Comparison of ENCODE assay signal across 20 mouse cellular contexts in genomic region chr11:64210916-64211315, GRCm38 (mm10).
DNase-seq lines count a peak whose midpoint lies in the region; ATAC-seq and TF ChIP-seq lines count a peak whose summit lies in the region.
"Had no signal": no experiment of that assay in that cellular context is flagged by ENCODE, and none has a peak within 500 bp of the region (broad histone marks: within the 10 kb centered on the region; RNA-seq: fewer than 3 reads in every experiment).

No protein-coding gene starts in this region.

- no peaks in the 10 kb centered on the region for H3K9me3 ChIP-seq in heart, embryonic 10.5 days
- H3K9me3 ChIP-seq in liver, postnatal 0 days (ENCODE audit: low read length) = no peaks in the 10 kb centered on the region
- H3K9me3 ChIP-seq in liver, embryonic 12.5 days (replicated peaks) = no peaks in the 10 kb centered on the region
- H3K9me3 ChIP-seq in limb, embryonic 15.5 days = no peaks in the 10 kb centered on the region
- H3K9me3 ChIP-seq: embryonic facial prominence, embryonic 13.5 days; forebrain, embryonic 10.5 days; heart, embryonic 13.5 days; hindbrain, embryonic 15.5 days had no signal

- peak; percentile 62 for DNase-seq in heart, embryonic 10.5 days (ENCODE audit: low spot score)
- no peak for DNase-seq in heart, adult 2 months
- peak; percentile 5 for DNase-seq in liver, postnatal 0 days
- peak; percentile 72 for DNase-seq in fat pad, adult 2 months (ENCODE audit: extremely low read depth, low read depth, low spot score)
- no peak for DNase-seq in embryo, embryonic 10.5 days (ENCODE audit: low spot score)
- no peak for DNase-seq in thymus, postnatal 25 days
- DNase-seq: adrenal gland, postnatal 10 days; B cell, adult 2 months; cerebellum, adult 11 months; cerebellum, adult 8-10 months; cerebellum, postnatal 14 days; gastrocnemius, postnatal 36 days; heart, postnatal 36 days had no signal

- H3K27me3 ChIP-seq in heart, embryonic 10.5 days (ENCODE audit: insufficient read depth, poor library complexity, severe bottlenecking) = peaks cover 11% of the 10 kb centered on the region; the same call in 1 of the 2 replicates
- H3K27me3 ChIP-seq in heart, adult 2 months (ENCODE audit: control insufficient read depth, insufficient read depth, low read length) = no peaks in the 10 kb centered on the region
- no peaks in the 10 kb centered on the region for H3K27me3 ChIP-seq in liver, postnatal 0 days (ENCODE audit: insufficient read depth, low read length)
- H3K27me3 ChIP-seq in liver, embryonic 12.5 days (replicated peaks) = no peaks in the 10 kb centered on the region
- H3K27me3 ChIP-seq in limb, embryonic 15.5 days = no peaks in the 10 kb centered on the region
- H3K27me3 ChIP-seq: embryonic facial prominence, embryonic 13.5 days; hindbrain, embryonic 15.5 days had no signal

- TF ChIP-seq EP300 in heart, adult 2 months (IDR thresholded peaks at IDR 0.05; ENCODE audit: insufficient read depth, low read depth, low read length) = no peak
- TF ChIP-seq EP300 in liver, postnatal 0 days (IDR thresholded peaks at IDR 0.05; ENCODE audit: low read depth) = no peak

- H3K4me3 ChIP-seq in heart, embryonic 10.5 days = no peak overlapping the region
- no peak overlapping the region for H3K4me3 ChIP-seq in heart, adult 2 months
- H3K4me3 ChIP-seq in liver, postnatal 0 days (ENCODE audit: low read depth, low read length) = no peak overlapping the region
- no peak overlapping the region for H3K4me3 ChIP-seq in liver, embryonic 12.5 days
- no peak overlapping the region for H3K4me3 ChIP-seq in limb, embryonic 15.5 days
- H3K4me3 ChIP-seq: embryonic facial prominence, embryonic 13.5 days; forebrain, embryonic 10.5 days; heart, embryonic 13.5 days; hindbrain, embryonic 15.5 days had no signal

- H3K9ac ChIP-seq in heart, adult 2 months (ENCODE audit: low read depth, low read length) = no peak overlapping the region
- H3K9ac ChIP-seq in liver, postnatal 0 days (replicated peaks) = no peak overlapping the region
- no peak overlapping the region for H3K9ac ChIP-seq in liver, embryonic 12.5 days
- no peak overlapping the region for H3K9ac ChIP-seq in limb, embryonic 15.5 days
- H3K9ac ChIP-seq: embryonic facial prominence, embryonic 13.5 days; heart, embryonic 13.5 days; hindbrain, embryonic 15.5 days had no signal

- no peaks in the 10 kb centered on the region for H3K79me2 ChIP-seq in heart, adult 2 months (replicated peaks; ENCODE audit: control insufficient read depth, insufficient read depth, low read length)

- no peak for ATAC-seq in liver, postnatal 0 days
- no peak for ATAC-seq in liver, embryonic 12.5 days
- 0 out of 2 replicates have a peak, but pooled peaks have one; percentile 40 for ATAC-seq in limb, embryonic 15.5 days (ENCODE audit: insufficient number of reproducible peaks, low FRiP score, low TSS enrichment, low read depth)
- ATAC-seq: forebrain, embryonic 14.5 days had no signal

- intact Hi-C loops in heart, adult 2 months (cut with DNase I) = no loop called here

- H3K4me2 ChIP-seq in liver, postnatal 0 days (ENCODE audit: low read depth, low read length) = no peak overlapping the region
- no peak overlapping the region for H3K4me2 ChIP-seq in liver, embryonic 12.5 days
- no peak overlapping the region for H3K4me2 ChIP-seq in limb, embryonic 15.5 days
- H3K4me2 ChIP-seq: embryonic facial prominence, embryonic 13.5 days; heart, embryonic 13.5 days; hindbrain, embryonic 15.5 days had no signal

- no peaks in the 10 kb centered on the region for H3K4me1 ChIP-seq in heart, embryonic 10.5 days
- peaks cover 1% of the 10 kb centered on the region; the same call in 1 of the 2 replicates for H3K4me1 ChIP-seq in heart, adult 2 months (ENCODE audit: control insufficient read depth, insufficient read depth, low read length)
- no peaks in the 10 kb centered on the region for H3K4me1 ChIP-seq in liver, postnatal 0 days (ENCODE audit: insufficient read depth)
- no peaks in the 10 kb centered on the region for H3K4me1 ChIP-seq in liver, embryonic 12.5 days
- H3K4me1 ChIP-seq in limb, embryonic 15.5 days = no peaks in the 10 kb centered on the region
- H3K4me1 ChIP-seq: embryonic facial prominence, embryonic 13.5 days; heart, embryonic 13.5 days had no signal

- no peak for TF ChIP-seq CTCF in heart, adult 2 months (IDR thresholded peaks at IDR 0.05)
- TF ChIP-seq CTCF in liver, postnatal 0 days (IDR thresholded peaks at IDR 0.05; ENCODE audit: low read depth) = no peak

- 58% methylated on average over 3 of the region's 3 CpGs for WGBS in heart, embryonic 10.5 days
- WGBS in heart, adult 2 months = 61% methylated on average over 3 of the region's 3 CpGs
- 54% methylated on average over 3 of the region's 3 CpGs for WGBS in liver, postnatal 0 days (ENCODE audit: insufficient replicate concordance)
- 43% methylated on average over 3 of the region's 3 CpGs for whole genome bisulfite sequencing in liver, embryonic 12.5 days (ENCODE audit: insufficient replicate concordance)
- 55% methylated on average over 3 of the region's 3 CpGs for WGBS in limb, embryonic 15.5 days

- H3K36me3 ChIP-seq in heart, embryonic 10.5 days = no peaks in the 10 kb centered on the region
- H3K36me3 ChIP-seq in heart, adult 2 months (ENCODE audit: control insufficient read depth, insufficient read depth, low read length) = no peaks in the 10 kb centered on the region
- no peaks in the 10 kb centered on the region for H3K36me3 ChIP-seq in liver, postnatal 0 days (replicated peaks; ENCODE audit: insufficient read depth, low read length)
- H3K36me3 ChIP-seq in liver, embryonic 12.5 days = no peaks in the 10 kb centered on the region
- no peaks in the 10 kb centered on the region for H3K36me3 ChIP-seq in limb, embryonic 15.5 days
- H3K36me3 ChIP-seq: embryonic facial prominence, embryonic 13.5 days; forebrain, embryonic 10.5 days; heart, embryonic 13.5 days; hindbrain, embryonic 15.5 days had no signal

- no peak for TF ChIP-seq POLR2A in heart, adult 2 months (IDR thresholded peaks at IDR 0.05; ENCODE audit: insufficient read depth, low read depth, low read length)

- H3K27ac ChIP-seq in heart, embryonic 10.5 days = no peak overlapping the region
- H3K27ac ChIP-seq in heart, adult 2 months = no peak overlapping the region
- no peak overlapping the region for H3K27ac ChIP-seq in liver, postnatal 0 days (ENCODE audit: low read depth)
- no peak overlapping the region for H3K27ac ChIP-seq in liver, embryonic 12.5 days
- H3K27ac ChIP-seq in limb, embryonic 15.5 days = peak overlapping the region; percentile 4; the same call in 1 of the 2 replicates
- H3K27ac ChIP-seq: embryonic facial prominence, embryonic 13.5 days; forebrain, embryonic 10.5 days; heart, embryonic 13.5 days; hindbrain, embryonic 15.5 days had no signal

Comparison
In these comparisons a context has a peak if more than half of its experiments do, and no peak if none do; other contexts are left out.
1. DNase-seq: peak in heart, embryonic 10.5 days (single experiment), liver, postnatal 0 days (single experiment) and fat pad, adult 2 months (single experiment); none in heart, adult 2 months (0 of 2), embryo, embryonic 10.5 days (single experiment) and thymus, postnatal 25 days (single experiment).